Comparison of ENCODE assay signal across 11 mouse cellular contexts in genomic region chr5:92490779-92491178, GRCm38 (mm10). TPM values are rescaled to one million over a fixed set of nuclear protein-coding genes. Genes with fewer than 3 reads are reported as not detected.
DNase-seq lines count a peak whose midpoint lies in the region; ATAC-seq and TF ChIP-seq lines count a peak whose summit lies in the region.
"Had no signal": no experiment of that assay in that cellular context is flagged by ENCODE, and none has a peak within 500 bp of the region (broad histone marks: within the 10 kb centered on the region; RNA-seq: fewer than 3 reads in every experiment).

No protein-coding gene starts in this region.

- H3K4me3 ChIP-seq in heart, embryonic 16.5 days (ENCODE audit: low read length) = no peak overlapping the region
- no peak overlapping the region for H3K4me3 ChIP-seq in ES-E14 (ENCODE audit: insufficient read depth in 1 of 2, low read depth in 1 of 2, low read length in 2 of 2, poor library complexity in 1 of 2, severe bottlenecking in 1 of 2)
- H3K4me3 ChIP-seq in liver, embryonic 12.5 days = no peak overlapping the region
- H3K4me3 ChIP-seq in stomach, embryonic 16.5 days (replicated peaks; ENCODE audit: low read length) = no peak overlapping the region
- H3K4me3 ChIP-seq: midbrain, embryonic 13.5 days had no signal

- WGBS in heart, embryonic 16.5 days = 64% methylated on average over 4 of the region's 4 CpGs
- 49% methylated on average over 4 of the region's 4 CpGs for WGBS in liver, embryonic 12.5 days (ENCODE audit: insufficient replicate concordance)
- 62% methylated on average over 4 of the region's 4 CpGs for WGBS in stomach, embryonic 16.5 days

- no peak for DNase-seq in heart, postnatal 25 days (ENCODE audit: low spot score)
- no peak for DNase-seq in ES-E14 (ENCODE audit: low read depth, low spot score)
- no peak for DNase-seq in left cerebral cortex, adult 11 months (ENCODE audit: low spot score)
- no peak for DNase-seq in right cerebral cortex, postnatal 10 days (ENCODE audit: low spot score in 2 of 2)
- DNase-seq in kidney, adult 18-20 months = no peak
- DNase-seq: adrenal gland, postnatal 36 days; cerebellum, adult 9-11 months had no signal

- peaks cover 3% of the 10 kb centered on the region; the same call in 1 of the 2 replicates for H3K36me3 ChIP-seq in heart, embryonic 16.5 days (ENCODE audit: control insufficient read depth, insufficient read depth)
- H3K36me3 ChIP-seq in ES-E14 (ENCODE audit: control insufficient read depth, insufficient read depth, low read length, poor library complexity, severe bottlenecking) = peaks cover 6% of the 10 kb centered on the region; the same call in 1 of the 2 replicates
- no peaks in the 10 kb centered on the region for H3K36me3 ChIP-seq in liver, embryonic 12.5 days
- H3K36me3 ChIP-seq in stomach, embryonic 16.5 days (ENCODE audit: control insufficient read depth, insufficient read depth, low read length) = no peaks in the 10 kb centered on the region

- H3K9ac ChIP-seq in heart, embryonic 16.5 days (ENCODE audit: low read length) = no peak overlapping the region
- H3K9ac ChIP-seq in ES-E14 (ENCODE audit: insufficient read depth, low read depth, low read length, poor library complexity, severe bottlenecking) = no peak overlapping the region
- no peak overlapping the region for H3K9ac ChIP-seq in liver, embryonic 12.5 days
- no peak overlapping the region for H3K9ac ChIP-seq in stomach, embryonic 16.5 days (ENCODE audit: low read length)
- H3K9ac ChIP-seq: midbrain, embryonic 13.5 days had no signal

- peak; percentile 40 for ATAC-seq in heart, embryonic 16.5 days (replicated peaks; ENCODE audit: extremely low read depth, insufficient read depth, low FRiP score)
- ATAC-seq in liver, embryonic 12.5 days = 0 out of 2 replicates have a peak, but pooled peaks have one; percentile 25
- no peak for ATAC-seq in stomach, embryonic 16.5 days (ENCODE audit: insufficient read depth, low FRiP score)
- ATAC-seq: midbrain, embryonic 13.5 days had no signal

- peaks cover 4% of the 10 kb centered on the region for H3K9me3 ChIP-seq in heart, embryonic 16.5 days (replicated peaks; ENCODE audit: control insufficient read depth, low read length)
- no peaks in the 10 kb centered on the region for H3K9me3 ChIP-seq in ES-E14 (ENCODE audit: control insufficient read depth, insufficient read depth, low read depth, low read length)
- H3K9me3 ChIP-seq in liver, embryonic 12.5 days (replicated peaks) = no peaks in the 10 kb centered on the region
- no peaks in the 10 kb centered on the region for H3K9me3 ChIP-seq in stomach, embryonic 16.5 days (replicated peaks; ENCODE audit: control insufficient read depth, low read length)
- H3K9me3 ChIP-seq: midbrain, embryonic 13.5 days had no signal

- in situ Hi-C loops in ES-E14 (cut with MboI; ENCODE audit: low sequenced_read_pairs in 2 of 2, unreplicated experiment in 2 of 2) = no loop called here

- H3K27ac ChIP-seq in heart, embryonic 16.5 days (ENCODE audit: low read length) = peak overlapping the region; percentile 32; the same call in 1 of the 2 replicates
- H3K27ac ChIP-seq in ES-E14 (ENCODE audit: insufficient read depth, low read depth, low read length, poor library complexity, severe bottlenecking) = 0 out of 2 replicates have a peak overlapping the region, but pooled peaks have one; percentile 50
- H3K27ac ChIP-seq in liver, embryonic 12.5 days = no peak overlapping the region; the same call in 1 of the 2 replicates
- H3K27ac ChIP-seq in stomach, embryonic 16.5 days (ENCODE audit: low read length) = peak overlapping the region; percentile 55; the same call in 1 of the 2 replicates
- H3K27ac ChIP-seq: midbrain, embryonic 13.5 days had no signal

- intact Hi-C loops in heart, postnatal 25 days (cut with DNase I) = no loop called here

- peaks cover 60% of the 10 kb centered on the region for H3K4me1 ChIP-seq in heart, embryonic 16.5 days (ENCODE audit: control insufficient read depth, insufficient read depth, low read length)
- H3K4me1 ChIP-seq in ES-E14 (ENCODE audit: control insufficient read depth in 2 of 2, insufficient read depth in 2 of 2, low read length in 2 of 2, poor library complexity in 1 of 2) = peaks cover 11 to 24% of the 10 kb centered on the region in 2 experiments
- H3K4me1 ChIP-seq in liver, embryonic 12.5 days = peaks cover 40% of the 10 kb centered on the region
- H3K4me1 ChIP-seq in stomach, embryonic 16.5 days (ENCODE audit: control insufficient read depth, insufficient read depth, low read length) = peaks cover 42% of the 10 kb centered on the region

- H3K27me3 ChIP-seq in heart, embryonic 16.5 days (ENCODE audit: control insufficient read depth, insufficient read depth, low read length) = no peaks in the 10 kb centered on the region
- H3K27me3 ChIP-seq in liver, embryonic 12.5 days (replicated peaks) = no peaks in the 10 kb centered on the region
- no peaks in the 10 kb centered on the region for H3K27me3 ChIP-seq in stomach, embryonic 16.5 days (ENCODE audit: control insufficient read depth, insufficient read depth, low read length)
- H3K27me3 ChIP-seq: midbrain, embryonic 13.5 days had no signal

- no peak overlapping the region for H3K4me2 ChIP-seq in heart, embryonic 16.5 days (ENCODE audit: low read depth, low read length)
- no peak overlapping the region for H3K4me2 ChIP-seq in liver, embryonic 12.5 days
- H3K4me2 ChIP-seq in stomach, embryonic 16.5 days (ENCODE audit: low read depth, low read length) = no peak overlapping the region
- H3K4me2 ChIP-seq: midbrain, embryonic 13.5 days had no signal

TF ChIP-seq in ES-E14, 5 proteins besides CTCF, POLR2A, EP300 and RAD21:
- no peak for TF ChIP-seq CHD2 (IDR thresholded peaks at IDR 0.05; ENCODE audit: low read depth, low read length)
- TF ChIP-seq MAFK (IDR thresholded peaks at IDR 0.05; ENCODE audit: insufficient read depth, low read depth, low read length) = no peak
- TF ChIP-seq HCFC1 (IDR thresholded peaks at IDR 0.05; ENCODE audit: borderline replicate concordance, insufficient read depth, low read length) = no peak
- TF ChIP-seq ZC3H11A (IDR thresholded peaks at IDR 0.05; ENCODE audit: borderline replicate concordance, low read depth, low read length) = no peak
- no peak for TF ChIP-seq ZNF384 (IDR thresholded peaks at IDR 0.05; ENCODE audit: low read depth, low read length)

RNA-seq across cellular contexts. Expression of gene Scarb2, which starts 15.9 kb away (rescaled TPM):
- 18.3 and 18.7 TPM in 2 replicates for polyA plus RNA-seq in heart, embryonic 16.5 days (2015; fragmentation: Nextera tagmentation; extraction: Ambion mirVana)
- total RNA-seq in heart, postnatal 25 days (2021) = 10 to 100 TPM; 70.5 to 74.6 TPM
- 39.0 and 89.0 TPM in 2 replicates for total RNA-seq in ES-E14 (2012; rRNA removed)
- 4.2 and 4.3 TPM in 2 replicates for polyA plus RNA-seq in liver, embryonic 12.5 days (2016; fragmentation: Nextera tagmentation; extraction: Ambion mirVana)
- polyA plus RNA-seq in stomach, embryonic 16.5 days (2015; fragmentation: Nextera tagmentation; extraction: Ambion mirVana) = 17.7 and 18.2 TPM in 2 replicates

RNA-seq across cellular contexts. Expression of gene Nup54, which starts 55.8 kb away (rescaled TPM):
- 37.2 and 38.8 TPM in 2 replicates for polyA plus RNA-seq in heart, embryonic 16.5 days (2015; fragmentation: Nextera tagmentation; extraction: Ambion mirVana)
- 10 to 100 TPM; 16.5 to 17.0 TPM for total RNA-seq in heart, postnatal 25 days (2021)
- total RNA-seq in ES-E14 (2012; rRNA removed) = 62.2 and 63.2 TPM in 2 replicates
- 49.0 and 49.2 TPM in 2 replicates for polyA plus RNA-seq in liver, embryonic 12.5 days (2016; fragmentation: Nextera tagmentation; extraction: Ambion mirVana)
- 47.1 and 47.3 TPM in 2 replicates for polyA plus RNA-seq in stomach, embryonic 16.5 days (2015; fragmentation: Nextera tagmentation; extraction: Ambion mirVana)
